Mouse (Mus musculus) embryonic stem cell, embryonic (primary cell): Measurements from ENCODE around the gene Cntln.

Source experiments
- CTCF ChIA-PET, 4 experiments: fragments of 300-600 bp in 2 of 4; fragments of 350-600 bp in 2 of 4; sonication (Branson Sonifier 250); formaldehyde crosslinking; loops; one replicate each; lab custom pipeline; 2022; ENCODE audit warnings: inconsistent platforms in 2 of 4; lab: Charles Lee
- POLR2A ChIA-PET, 4 experiments: fragments of 300-600 bp in 2 of 4; fragments of 350-600 bp in 2 of 4; sonication (Branson Sonifier 250); formaldehyde crosslinking; loops; one replicate each; lab custom pipeline; 2022; ENCODE audit warnings: antibody characterized with exemption in 4 of 4, inconsistent platforms in 1 of 4; lab: Charles Lee

The Cntln gene

GRCm38 (mm10) chr4:85175466-85175865, 291.4 kb downstream of the Cntln start:
- ChIA-PET CTCF (interaction anchor here in 3 of 4 experiments (0.5 to 1.9 kb wide), 3 partner anchors 10 to 230 kb away, joined by 3 to 5 read pairs (median 4); no protein-coding TSS in a partner anchor), POLR2A (interaction anchor here in 2 of 4 experiments (0.7 to 1.3 kb wide), 3 partner anchors 10 to 30 kb away, joined by 3 to 4 read pairs (median 3); partner anchors contain the start of gene Sh3gl2 (in 1 of the 2))

GRCm38 (mm10) chr4:85178394-85179051, 294.4 kb downstream of the Cntln start:
- ChIA-PET CTCF (interaction anchor here in 1 of 4 experiments (1.9 kb wide), 1 partner anchor 15 kb away, joined by 5 read pairs; no protein-coding TSS in a partner anchor), POLR2A (no interaction called here)
